Mouse (Mus musculus): Measurements from ENCODE around the gene Olfr1423.
"Not testable (repeated sequence)": the region's sequence is repeated elsewhere in the genome, so short reads cannot be mapped to it uniquely, and the experiment has no call there.

Olfr1423 gene

DNA sequence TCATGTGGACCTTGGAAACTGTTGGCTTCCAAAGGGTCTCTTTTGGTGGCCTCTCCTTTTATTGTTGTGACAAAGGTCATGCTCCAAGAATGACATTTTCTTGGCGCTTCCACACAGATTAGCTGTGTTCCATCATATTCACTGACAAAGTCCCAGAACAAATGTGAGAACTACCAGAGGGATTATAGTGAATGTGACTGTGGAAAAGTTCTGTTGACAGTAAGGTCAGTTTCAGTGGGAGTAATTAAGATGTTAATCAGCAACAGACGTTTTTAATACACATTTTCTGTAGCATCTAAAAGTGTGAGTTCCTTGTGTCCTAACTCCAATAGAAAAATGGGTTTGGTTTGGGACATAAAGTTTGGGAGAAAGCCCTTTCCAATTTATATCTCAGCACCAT, at the start of gene Olfr1423:
Gene Olfr1423, minus strand, starts transcription at position 101 of the 400 bp plus-strand sequence.
- no peak for DNase-seq

DNA sequence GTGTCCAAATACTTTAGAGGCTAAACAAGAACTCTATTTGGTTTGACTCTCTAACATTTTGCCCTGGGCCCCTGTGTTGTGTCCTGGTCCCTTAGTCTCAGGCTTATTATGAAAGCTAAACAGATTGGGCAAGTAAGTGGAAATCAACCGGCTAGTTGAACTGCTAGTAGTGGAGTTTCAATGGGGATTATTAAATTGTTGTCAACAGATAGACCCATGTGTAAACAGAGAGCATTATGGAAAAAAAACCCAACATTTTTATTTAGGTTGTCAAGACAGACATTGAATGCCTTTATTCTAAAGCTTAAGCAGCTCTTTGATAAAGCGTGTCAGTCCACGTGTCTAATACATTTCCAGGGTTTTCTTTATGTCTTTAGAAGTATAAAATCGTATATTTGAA, 36.5 kb upstream of the Olfr1423 start, which contains the start of gene Olfr1425:
Gene Olfr1425, minus strand, starts transcription at position 101 of the 400 bp plus-strand sequence.
- not testable (repeated sequence) for DNase-seq

DNA sequence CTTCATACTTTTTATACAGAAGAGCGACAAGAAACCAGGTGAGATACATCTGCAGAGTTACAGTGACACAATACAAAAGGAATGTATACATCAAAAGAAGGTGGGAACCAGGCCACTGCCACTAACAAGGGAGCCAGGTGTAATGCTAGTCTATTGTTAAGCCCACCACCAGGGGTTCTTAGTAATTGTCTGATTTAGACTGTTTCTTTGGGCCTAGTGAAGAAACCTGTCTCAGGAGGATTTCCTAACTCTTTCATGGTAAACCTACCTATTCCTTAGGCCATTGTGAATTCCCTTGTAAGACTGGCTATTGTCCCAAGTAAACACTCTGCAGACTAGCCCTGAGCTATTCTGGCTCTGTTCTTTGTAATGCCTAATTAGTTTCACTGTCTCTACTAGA, 28.4 kb upstream of the Olfr1423 start:
- not testable (repeated sequence) for DNase-seq

DNA sequence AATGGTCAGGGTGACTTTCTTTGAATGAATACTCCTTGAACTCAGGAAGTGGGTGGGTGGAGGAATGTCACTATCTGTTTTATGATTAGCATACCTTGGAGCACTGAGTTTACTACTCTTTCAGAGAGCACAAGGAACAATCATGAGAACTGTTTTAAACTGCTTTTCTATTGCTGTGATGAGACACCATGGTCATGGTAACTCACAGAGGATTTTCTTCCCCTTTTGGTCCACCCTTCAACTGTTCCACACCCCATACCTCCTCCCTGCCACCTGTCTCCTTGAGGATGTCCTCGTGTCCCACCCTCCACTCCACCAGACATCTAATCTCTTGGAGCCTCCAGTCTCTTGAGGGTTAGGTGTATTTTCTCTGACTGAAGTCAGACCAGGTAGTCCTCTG, 26.7 kb upstream of the Olfr1423 start:
- not testable (repeated sequence) for DNase-seq

DNA sequence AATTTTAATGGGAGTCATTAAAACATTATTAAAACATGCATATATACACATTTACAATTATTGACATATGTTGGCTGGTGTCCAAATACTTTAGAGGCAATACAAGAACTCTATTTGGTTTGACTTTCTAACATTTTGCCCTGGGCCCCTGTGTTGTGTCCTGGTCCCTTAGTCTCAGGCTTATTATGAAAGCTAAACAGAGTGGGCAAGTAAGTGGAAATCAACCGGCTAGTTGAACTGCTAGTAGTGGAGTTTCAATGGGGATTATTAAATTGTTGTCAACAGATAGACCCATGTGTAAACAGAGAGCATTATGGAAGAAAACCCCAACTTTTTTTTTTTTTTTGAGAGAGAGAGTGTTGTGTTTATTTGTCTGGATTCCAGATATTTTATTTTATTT, 21.5 kb upstream of the Olfr1423 start, which contains the start of gene Olfr1424:
Gene Olfr1424, minus strand, starts transcription at position 101 of the 400 bp plus-strand sequence.
- not testable (repeated sequence) for DNase-seq

DNA sequence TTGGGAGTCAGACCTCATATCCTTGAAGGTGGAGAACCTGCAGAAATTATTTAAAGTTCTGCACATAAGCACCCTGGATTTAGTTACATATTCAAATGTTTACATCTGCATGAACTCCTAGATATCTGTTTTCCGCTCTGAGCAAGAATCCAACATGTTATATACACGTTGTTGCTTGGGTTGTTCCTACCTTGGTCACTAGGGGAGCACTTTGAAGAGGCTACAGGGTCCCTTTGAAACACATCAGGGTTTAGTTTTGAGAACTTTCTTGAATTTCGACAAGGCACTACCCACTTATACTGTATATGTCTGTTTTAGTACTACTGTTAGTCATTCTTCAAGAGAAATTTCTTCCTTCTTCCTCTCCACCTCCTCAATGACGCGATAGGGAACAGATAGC, 2.0 kb upstream of the Olfr1423 start:
- DNase-seq, result no peak

DNA sequence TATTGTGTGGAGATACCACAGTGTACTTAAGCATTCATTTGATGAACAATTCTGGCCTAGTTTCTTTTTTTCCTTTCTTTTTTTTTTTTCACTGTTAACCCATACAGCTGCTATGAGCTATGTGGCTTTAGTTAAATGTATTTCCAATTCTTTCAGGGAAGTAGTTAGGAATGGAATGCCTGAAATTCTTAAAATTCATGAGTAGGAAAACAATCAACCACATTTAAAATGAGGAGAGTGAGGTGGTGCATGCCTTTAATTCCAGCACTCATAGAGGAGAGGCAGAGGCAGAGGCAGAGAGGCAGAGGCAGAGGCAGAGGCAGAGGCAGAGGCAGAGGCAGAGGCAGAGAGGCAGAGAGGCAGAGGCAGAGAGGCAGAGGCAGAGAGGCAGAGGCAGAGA, 3.4 kb downstream of the Olfr1423 start:
- DNase-seq, result no peak

DNA sequence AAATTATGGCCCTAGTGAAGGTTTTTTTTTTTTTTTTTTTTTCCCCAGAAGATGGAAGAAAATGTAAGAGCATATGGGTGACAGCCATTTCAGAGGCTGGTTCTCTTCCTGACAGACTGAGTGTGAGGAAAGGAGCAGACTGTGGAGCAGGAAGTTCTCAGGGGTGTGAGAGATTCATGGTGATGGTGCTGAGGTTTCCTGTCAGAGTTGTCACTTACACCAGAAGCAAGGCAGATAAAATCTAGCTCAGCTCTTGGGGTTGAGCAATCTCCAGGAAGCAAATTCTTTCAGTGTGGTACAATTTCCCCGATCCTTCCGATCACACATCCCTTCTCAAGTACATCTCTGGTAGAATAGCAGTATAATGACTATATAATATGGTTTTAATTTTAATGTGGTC, 14.5 kb downstream of the Olfr1423 start:
- no peak for DNase-seq

DNA sequence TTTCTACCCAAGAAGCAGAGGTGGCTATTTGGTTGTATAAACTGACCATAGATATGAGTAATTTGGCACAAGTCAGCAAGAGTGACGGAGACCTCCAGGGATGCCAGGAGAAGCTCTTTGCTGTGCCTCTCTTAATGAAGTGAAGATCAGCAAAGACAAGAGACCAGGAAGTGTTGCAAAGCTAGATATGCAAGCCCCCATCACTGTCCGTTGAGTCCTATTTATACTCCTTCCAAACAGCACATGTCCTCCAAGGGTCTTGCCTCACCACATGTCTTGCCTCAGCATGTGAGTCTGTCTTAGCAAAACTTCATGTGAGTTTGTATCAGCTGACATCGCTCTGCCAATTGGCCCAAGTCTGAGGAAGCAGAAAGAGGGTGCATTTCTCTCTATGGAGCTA, 15.8 kb downstream of the Olfr1423 start:
- DNase-seq, result no peak

DNA sequence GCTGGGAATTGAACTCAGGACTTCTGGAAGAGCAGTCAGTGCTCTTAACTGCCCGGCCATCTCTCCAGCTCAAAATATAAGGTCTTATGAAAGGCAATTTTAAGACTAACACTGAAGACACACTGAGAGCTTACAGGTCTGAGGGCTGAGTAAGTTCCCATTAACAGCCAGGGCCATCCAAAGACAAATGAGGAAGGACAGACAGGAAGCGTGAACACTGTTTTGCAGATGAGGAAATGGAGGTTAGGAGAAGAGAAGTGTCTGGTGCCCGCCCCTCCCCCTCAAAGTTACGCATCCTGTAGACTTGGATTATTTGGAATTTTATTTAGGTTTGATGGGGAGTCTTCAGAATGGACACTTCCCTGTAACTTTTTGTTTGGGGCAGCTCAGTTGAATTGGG, 17.0 kb downstream of the Olfr1423 start:
- no peak for DNase-seq

DNA sequence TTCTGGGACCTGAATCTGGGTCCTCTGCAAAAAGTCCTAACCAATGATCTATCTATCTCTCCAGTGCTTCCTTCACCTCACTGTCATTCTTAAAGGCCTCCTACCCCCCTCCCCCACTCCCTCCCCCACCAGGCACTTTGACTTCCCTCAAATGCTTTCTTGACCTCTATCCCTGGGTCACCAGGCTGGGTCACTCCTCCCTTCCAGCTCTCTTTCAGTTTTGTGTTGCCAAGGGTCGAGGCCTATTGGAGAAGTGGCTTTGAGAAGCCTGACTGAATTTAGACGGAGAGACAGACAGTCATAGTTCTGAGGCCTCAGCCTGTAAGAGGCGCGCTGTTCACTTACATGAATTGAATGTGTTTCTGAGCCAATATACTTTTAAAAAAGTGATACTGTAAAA, 24.9 kb downstream of the Olfr1423 start:
- DNase-seq, result no peak

DNA sequence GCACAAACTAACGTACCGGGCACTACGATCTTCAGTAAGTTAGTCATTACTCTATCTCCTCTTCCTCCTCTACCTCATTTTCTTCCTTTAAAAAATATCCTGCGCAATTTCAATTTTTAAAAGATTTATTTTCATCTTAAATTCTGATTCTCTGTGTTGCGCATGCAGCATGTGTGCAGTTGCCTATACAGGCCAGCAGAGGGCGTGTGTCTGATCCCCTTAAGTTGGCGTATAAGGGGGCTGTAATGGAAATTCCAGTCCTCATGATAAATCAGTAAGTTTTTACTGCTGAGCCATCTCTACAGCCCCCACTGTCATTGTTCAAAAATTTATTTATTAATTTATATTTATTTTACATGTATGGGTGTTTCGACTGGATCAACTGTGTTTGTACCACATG, 25.4 kb downstream of the Olfr1423 start:
- DNase-seq, result no peak

DNA sequence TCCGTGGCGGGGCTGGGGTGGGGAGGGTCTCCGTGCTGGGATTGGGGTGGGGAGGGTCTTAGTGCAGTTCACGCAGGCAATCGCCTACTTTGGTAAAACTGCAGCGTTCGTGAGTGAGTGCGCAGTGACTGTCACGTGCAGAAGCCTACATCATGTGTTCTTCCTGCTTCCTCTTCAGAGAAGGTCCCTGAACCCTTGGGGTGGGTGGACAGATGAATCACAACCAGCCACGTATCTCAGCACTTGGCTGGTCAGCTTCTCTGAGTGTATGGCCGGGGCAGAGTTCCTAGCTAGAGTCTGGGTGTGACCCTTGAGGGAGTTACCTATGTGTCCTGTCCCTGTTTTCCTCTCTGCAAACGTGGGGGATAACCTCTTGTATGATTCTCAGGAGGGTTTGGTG, 27.9 kb downstream of the Olfr1423 start:
- DNase-seq, result peak; percentile 55 to 57

DNA sequence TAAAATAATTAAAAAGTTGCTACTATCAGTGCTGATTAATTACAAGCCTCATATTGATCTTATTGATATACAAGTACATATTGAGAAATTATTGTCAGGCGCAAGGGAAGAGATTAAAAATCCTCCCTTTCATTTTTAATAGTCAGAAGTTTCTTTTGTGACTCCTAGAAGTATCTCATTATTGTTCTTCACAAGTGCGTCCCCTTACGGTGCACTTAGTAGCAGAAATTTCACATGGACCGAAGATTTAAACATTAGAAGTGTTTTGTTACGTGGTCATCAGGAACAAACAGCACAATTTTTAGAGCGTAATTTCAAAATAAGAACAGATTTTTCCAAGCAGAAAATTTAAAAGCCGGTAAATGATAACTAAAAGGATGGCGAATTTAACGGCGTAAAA, 28.5 kb downstream of the Olfr1423 start:
- no peak for DNase-seq

DNA sequence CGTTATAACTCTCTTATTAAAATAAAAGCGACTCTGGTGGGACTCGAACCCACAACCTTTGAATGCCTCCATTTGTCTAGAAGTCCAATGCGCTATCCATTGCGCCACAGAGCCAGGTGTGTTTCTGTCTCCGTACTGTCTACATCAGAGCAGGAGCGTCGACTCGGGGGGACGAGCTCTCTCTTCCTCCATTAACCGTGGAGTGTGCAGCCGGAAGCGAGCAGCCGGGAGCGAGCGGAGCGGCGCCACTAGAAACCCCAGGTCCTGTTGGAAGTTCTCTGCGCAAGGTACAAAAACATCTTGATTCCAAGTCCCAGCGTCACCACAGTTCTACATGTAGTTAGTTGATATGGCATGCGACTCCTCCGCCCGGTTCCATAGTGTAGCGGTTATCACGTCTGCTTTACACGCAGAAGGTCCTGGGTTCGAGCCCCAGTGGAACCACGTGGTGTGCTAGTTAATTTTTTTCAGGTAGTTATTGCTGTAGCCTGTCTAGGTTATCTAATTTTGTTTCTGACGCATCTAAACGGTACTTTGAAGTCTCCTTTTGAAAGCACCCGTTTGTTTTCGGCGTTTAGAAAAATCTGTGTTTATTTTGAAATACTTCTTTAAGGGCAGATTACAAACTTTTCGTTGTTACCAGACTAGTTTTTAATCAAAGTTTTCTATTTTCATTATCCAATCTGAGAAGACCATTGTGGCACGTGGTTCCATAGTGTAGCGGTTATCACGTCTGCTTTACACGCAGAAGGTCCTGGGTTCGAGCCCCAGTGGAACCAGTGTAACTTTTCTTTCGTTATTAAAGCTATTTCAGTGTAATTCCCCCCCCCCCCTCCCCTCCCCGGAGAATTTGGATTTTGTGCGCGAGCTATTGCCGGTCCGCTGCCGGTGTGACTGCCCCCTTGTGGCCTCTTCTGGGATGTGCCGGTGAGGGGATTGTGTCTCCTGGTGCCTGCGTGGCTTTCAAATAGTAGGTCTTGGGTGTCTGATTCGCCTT, 29.3 kb downstream of the Olfr1423 start:
- DNase-seq, result peak; percentile 93

DNA sequence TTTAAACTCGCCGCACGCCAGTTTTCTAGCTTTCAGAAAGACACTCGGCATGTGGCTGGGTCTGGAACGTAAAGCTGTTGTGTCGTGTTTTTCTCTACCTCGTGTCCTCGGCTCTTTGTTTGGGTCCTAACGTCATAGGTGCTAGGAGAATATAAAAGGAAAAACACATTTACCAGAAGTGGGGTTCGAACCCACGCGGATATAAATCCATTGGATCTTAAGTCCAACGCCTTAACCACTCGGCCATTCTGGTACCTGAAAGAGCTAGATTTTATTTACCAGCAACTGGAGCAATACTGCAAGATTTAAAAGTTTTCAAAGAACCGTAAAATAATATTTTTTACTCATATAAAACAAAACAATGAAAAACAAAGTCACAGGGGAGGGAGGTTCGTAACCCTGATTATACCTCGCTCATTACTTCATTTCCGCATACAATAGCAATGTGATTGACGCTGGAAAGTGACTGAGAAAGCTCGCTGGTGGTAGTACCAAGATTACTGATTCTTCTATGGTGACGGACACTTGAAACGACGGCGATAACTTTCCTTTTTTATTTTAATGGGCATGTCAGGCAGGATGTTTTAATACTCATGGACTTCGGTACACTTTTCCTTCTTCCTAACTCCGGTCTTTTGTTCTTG, 30.1 kb downstream of the Olfr1423 start:
- peak; percentile 85 to 86 for DNase-seq

DNA sequence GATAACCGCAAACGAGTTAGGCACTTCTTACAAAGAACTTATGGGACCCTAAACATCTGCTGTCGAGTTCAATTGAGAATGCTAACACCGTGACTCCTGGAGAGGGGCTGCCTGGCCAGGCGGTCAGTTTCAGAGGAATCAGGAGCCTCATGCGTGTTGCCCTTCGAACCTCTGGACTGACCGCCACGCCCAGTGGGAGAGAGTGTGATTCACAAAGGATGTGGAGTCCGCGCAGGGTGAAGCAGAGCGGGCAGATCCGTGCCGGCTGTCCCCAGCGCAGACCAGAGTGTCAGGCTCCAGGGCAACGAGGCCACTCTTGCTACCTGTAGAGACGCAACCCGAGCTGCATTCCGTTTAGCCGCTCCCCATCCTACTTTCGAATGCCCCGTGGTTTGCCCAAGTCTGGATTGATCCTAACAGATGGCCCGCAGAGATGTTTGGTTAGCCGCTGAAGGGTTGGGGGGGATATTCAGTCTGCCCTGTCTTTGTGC, 30.8 kb downstream of the Olfr1423 start:
- DNase-seq, result peak; percentile 80

DNA sequence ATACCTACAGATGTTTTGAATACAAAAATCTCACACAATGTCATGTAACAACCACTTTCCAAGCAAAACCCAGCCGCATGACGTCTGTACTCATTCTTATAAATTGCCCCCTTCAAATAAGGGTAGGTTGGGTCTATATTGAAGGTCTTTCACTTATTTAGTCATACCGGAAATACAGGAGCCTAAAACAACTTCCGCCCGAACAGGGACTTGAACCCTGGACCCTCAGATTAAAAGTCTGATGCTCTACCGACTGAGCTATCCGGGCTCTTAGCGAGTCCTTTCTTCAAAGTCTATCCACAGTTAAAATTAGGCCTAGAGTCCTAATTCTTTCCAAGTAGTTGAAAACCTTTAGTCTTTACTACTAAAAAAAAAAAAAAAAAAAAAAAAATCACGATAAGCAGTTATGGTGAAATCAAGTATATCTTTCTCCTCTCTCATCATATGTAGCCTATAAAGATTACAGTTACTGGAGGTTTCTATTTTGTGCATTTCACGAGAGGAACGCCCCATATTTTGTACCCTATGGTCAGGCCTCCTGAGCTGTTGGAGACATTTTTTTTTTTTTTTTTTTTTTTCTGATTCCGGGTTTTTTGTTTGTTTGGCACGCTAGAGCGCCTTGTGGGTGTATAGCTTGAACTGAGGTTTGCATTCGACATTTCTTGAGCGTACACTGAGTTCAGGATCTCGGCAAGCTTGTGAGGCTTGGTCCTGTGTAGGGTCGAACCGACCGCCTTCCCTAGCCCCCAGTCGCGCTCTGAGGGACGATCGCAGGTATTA, 31.4 kb downstream of the Olfr1423 start:
- peak; percentile 78 to 80 for DNase-seq

DNA sequence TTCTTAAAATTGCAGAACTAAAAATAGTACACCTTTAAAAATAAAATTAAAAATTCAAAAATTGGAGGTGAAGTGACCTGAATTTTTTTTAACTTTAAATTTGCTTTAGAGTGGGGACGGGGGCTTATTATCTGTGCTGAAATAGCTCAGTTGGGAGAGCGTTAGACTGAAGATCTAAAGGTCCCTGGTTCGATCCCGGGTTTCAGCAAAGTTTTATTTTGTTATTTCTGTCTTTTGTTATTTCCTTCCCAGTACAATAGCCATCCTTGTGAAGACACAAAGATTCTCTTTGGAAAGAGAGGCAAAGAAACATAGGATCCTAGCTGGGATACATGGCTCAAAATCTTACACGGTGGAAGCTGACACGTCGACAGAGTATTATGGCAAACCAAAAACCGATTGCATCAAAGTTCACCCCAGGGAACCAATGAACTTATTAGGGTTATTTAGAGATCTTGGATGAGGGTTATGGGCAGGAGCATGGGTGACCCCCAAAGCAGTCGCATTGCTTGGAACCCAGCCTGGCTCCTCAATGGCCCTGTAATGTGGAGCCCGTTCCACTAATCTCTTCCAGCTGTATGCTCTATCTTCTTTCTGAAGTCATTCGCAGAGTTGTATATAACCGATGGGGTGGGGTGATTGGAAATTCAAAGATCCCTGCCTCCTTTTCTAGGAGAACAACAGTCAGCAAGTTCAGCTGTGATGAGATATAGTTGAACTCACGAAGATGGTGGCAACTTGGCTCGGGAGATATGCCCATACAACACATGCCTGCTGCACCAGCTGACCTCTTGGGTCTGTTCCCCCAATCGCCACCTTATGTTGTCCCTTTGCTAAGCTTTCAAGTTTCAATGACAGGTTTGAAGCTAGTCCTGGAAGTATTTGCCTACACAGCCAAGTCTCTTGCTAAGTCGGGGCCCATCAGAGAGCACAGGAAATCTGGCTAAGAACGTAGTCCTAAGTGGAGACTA, 32.4 kb downstream of the Olfr1423 start:
- peak in 1 of 2 experiments; percentile 36 for DNase-seq

DNA sequence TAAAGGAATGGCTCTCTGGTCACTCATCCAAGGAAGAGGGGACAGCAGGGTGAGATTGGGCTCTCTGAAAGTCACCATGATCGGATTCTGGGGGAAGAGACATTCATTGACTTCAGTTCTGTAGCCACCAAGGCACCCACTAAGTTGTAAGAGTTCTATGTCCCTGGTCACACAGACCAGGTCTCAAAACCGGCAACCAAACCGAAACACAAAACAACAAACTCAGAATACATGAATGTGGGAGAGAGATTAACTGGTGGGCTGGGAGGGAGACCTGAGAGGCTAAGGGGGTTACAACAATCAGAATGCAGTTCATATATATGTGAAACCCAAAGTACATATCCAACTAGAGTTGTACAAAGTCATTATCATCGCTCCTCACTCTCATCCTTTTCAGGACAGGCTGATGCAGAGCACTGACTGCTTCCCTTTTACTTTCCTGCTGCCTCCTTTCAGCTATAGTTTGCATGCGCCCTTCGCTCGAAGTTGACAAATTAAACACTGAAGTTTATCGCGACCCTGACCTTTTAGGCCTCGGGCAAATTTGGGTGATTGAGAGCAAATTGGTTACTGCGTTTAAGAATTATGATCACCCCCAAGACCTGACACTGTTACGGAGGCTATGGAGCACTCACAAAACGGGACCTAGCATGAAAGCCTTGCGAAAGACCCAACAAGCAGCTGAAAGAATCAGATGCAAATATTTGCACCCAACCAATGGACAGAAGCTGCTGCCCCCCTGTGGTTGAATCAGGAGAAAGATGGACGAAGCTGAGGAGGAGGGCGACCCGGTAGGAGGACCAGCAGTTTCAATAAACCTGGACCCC, 33.8 kb downstream of the Olfr1423 start:
- DNase-seq, result peak; percentile 58 to 60

Data from cerebellum, postnatal 10 days (tissue).